Mouse (Mus musculus): Measurements from ENCODE around the gene Stk40.
A peak's percentile ranks its signal among the peaks of the same experiment; 100 is the strongest.

Stk40 gene

DNA sequence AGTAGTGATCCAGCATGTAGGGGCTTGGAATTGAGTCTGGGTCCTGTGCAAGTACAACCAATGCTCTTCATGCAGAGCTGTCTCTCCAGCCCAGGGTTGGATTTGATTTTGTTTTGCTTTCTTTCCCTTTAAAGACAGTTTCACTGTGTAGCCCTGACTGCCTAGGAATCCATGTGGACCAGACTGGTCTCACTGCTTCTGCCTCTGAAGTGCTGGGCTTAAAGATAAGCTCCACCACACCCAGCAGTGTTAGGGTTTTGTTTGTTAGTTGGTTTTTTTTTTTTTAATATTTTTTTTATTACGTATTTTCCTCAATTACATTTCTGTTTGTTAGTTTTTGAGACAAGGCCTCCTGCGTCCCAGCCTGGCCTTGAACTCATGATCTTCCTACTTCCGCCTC, 4.4 kb upstream of the Stk40 start:
- no peak for DNase-seq

DNA sequence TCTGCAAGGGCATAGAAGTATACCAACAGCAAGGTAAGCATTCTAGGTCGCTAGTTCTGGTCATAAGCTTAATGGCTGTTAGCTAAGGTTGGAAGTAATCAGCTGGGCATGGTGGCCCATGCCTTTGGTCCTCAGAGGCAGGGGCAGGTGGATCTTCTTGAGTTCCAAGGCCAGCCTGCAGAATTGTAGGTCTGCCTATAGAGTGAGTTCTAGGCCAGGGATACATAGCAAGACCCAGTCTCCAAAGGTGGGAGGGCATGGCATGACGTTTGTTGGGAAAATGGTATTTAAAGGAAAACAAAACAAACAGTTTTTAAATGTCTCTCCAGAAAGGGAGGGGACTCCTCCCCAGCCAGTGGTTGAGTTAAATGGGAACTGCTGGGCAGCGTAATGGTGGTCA, 3.0 kb upstream of the Stk40 start:
- no peak for DNase-seq

DNA sequence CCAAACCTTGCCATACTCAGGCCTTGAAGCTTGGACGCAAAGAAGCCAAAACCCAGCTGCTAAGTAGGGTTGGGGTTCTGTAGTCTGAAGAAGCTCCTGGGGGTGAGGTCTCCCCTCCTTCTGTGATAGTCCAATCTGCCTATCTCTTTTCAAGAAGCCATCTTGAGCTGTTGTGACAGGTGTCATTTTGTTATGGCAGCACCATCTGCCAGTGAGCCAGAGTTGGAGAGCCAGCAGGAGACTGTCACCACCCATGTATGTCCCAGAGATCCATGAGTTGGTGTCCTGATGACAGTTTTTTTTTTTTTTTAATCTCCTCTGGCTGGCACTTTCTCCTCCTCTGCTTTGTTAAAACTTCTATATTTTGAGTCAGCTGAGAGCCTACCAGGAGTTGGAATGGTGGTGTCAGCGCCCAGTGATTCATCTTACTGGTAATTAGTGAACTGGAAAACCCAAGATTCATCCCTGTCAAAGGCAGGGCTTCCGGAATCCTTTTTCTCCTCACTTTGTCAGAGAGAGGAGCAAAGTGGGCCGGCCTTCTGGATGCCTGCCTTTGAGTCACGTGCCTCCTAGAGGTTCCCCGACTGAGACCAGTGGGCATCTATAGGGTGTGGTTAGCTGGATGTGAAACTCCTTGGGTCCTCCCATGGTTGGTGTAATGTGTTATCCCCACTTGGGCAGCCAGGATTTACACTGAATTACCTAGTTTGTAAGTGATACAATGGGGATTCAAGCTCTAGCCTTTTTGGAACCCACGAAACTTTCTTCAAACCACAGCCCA, 1.5 kb upstream of the Stk40 start:
- DNase-seq = peak; percentile 67 to 68

DNA sequence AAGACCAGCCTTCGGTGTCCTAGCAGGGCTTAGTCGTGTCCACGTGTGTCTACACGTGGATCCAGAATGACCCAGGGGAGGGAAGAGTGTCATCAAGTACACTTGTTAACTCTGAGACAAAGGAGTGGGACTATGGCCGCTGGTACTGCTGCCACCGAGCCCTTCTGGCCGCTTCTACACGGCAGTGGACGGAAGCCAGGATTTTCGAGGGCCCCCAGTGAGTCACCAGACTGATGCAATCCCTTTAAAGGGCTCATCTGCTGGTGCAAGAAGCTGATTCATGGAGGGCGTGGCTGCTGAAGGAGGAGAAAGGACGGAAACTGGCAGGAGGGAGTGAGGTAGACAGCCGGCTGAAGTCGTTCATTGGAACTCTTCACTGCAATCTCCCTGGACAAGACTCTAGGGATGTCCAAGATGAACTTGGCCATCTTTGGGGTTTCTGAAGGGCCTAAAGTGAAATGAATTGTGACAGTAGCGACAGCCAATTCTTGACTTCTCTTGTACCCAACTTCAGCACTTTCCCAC, 638 bp upstream of the Stk40 start:
- DNase-seq = peak; percentile 97 to 98

DNA sequence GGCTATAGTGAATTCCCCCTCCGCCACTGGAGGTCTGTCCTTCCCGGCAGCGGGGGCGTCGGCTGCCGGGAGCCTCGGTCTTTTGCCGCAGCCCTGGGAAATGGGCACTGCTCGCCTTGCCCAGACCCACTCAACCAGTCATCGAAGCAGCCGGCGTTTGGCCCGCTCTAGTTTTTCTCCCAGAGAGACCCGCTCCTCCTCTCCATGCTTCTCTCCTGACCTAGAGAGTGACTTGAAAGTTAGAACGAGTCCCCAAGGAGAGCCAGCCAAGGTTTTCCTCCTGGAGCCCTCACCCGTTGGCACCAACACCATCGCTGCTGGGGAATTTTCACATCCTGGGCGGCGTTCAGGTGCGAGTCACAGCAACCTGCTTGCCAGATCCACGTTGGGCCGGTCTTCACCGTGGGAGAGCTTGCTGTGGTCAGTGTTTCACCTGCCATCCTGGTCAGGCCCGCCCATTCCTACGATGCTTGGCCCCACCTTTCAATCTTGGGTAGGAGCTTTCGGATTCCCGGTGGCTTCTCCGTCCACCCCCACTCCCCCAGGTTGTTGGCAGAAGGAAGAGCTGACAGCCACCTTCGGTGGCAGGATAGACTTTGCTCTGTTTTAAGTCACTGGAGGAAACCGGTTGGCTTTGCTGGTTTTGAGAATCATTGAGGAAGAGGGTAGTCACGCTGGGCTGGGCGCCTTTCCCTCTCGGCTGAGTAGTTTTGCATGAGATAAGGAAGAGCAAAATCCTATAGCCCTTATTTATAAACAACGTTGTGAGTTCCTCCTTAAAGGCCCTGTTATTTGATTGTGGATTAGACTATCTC, 711 bp downstream of the Stk40 start:
- DNase-seq = peak; percentile 65 to 72

DNA sequence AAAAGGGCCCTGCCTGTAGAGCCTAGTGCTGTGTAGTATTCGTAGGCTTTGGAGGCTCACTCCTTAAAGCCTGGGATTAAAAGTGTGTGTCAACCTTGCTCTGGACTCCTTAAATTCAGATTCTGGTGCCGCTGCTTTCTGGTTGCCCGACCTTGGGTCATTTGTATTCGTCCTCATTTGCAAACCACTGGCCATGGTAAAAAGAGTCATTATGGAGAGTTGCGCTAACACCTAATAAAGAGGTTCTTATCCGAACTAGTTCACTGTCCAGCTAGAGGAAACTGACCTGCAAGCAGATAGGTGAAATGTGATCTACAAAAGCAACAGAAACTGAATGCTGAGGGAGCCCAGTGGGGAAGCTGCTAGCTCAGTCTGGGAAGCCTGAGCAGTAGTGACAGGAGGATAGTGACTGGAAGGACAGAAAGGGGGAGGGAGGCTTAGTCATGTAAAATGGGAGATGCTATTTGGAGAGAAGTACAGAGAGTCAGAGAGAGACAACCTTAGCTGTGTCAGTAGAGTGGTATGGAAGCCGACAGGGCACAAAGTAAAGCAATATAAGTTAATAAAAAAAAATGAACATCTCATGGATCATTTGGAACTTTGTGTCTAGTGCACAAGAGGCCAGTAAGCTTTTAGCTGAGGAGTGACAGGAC, 1.5 kb downstream of the Stk40 start:
- no peak for DNase-seq

DNA sequence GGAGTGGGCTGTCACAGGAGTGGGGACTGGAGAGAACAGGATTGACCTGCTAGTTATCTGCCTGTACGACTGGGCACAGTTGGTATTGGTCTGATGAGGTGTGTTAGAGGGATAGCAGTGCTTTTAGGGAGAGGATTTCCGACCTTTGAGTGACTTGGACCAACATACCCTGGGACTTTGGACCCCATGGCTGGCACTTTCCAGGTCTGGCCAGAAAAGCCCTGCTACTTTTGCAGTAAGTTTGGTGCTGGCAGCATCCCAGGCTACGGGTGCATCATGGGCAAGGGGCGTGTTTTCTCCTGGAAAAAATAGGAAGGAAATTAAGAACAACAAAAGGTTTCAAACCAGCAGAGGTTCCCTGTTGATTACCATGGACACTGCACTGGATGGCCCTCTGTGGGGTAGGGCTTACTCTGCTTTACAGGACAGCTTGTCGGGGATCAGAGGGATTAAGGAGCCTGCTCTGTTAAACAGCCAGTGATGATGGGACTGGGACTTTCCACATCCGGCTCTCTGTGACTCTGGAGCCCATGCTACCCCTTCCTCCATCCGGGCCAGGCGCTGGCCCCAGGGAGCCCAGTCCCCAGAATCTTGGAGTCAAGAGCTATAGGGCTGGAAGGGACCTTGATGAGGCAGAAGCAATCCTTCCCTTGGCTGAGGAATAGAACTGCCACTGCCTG, 4.4 kb downstream of the Stk40 start:
- no peak for DNase-seq

DNA sequence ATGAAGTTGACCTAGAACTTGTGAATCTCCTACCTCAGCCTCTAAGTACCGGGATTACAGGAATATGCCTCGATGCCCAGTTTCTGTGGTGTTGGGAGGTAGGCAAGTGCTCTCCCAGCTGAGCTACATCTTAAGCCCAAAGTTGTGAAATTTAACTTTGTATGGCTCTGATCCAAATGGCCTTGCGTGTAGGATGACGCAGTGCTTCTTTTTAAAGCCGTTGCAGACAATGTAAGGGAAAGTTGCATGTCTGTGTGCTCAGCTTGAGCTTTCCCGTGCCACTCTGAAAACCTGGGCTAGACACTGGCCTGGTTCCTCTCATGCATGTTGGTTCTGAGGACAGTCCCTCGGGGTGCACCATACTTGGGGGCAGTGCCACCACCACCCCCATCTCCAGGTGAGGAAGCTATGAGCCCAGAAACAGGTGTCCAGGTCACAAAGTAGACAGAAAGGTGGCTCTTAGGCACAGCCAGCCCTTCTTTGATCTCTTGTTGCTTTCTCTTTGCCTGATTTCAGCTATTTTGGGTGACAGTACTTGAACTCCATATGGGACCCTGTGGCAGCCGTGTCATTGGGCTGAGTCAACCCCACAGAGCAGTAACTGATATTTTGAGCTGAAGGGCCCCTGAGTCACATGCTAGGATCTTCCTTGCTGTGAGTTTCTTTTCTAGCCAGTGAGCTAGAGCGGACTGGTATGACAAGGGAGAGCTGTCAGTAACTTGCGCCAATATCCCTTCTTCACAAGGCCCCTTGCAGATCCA, 6.0 kb downstream of the Stk40 start:
- DNase-seq = peak; percentile 40 to 59

DNA sequence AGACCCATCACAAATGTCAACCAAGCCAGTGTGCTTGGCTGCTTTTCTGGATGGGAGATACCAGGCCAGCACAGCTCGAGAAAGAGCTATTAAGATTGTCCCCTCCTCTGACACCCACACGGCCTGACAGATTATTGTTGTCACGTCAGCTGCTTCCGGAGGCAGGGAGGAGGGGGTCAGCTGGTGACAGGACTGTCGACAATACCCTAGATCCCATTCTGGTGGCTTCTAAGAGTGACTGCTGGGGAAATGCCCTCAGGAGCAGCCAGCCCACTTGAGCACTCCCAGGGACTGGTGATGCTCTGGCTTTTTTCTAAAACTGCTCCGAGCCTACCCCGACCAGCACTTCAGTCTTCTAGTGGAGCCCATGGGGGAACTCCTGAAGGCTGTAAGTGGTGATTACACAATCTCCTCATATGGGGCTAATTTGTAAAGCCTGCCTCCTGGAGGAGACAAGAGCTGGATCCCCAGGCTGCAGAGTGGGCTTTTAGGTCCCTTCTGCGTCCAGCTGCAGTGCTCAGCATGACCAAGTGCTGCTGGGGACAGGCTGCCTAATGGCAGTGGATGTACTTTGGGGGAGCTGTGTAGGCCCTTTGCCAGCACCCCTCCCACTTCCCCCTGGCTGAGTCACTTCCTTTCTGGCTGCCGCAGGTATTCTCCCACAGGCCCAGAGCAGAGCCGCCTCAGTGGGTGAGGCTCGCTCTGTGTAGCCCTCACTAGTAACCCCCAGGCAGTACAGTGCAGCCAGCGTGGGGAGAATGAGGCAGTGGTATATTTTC, 6.8 kb downstream of the Stk40 start:
- peak; percentile 92 to 93 for DNase-seq

DNA sequence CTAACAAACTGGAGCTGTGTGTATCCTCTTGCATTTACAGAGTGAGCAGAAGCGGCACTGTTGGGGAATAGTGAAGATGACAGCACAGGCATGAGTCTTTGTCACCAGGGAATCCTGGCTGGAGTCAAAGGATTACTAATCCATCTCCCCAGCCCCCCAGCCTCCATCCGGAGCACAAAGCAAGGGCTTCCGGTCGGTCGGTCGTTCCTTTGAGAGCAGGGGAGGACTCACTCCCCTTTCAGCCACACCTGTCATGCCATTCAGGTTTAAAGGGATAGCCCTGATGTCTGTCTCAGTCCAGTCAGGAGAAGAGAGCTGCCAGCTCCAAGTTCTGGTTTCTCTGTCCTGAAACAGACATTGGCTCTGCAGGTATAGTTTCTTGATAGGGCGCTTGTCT, 7.4 kb downstream of the Stk40 start:
- DNase-seq = peak in 1 of 2 experiments; percentile 55

DNA sequence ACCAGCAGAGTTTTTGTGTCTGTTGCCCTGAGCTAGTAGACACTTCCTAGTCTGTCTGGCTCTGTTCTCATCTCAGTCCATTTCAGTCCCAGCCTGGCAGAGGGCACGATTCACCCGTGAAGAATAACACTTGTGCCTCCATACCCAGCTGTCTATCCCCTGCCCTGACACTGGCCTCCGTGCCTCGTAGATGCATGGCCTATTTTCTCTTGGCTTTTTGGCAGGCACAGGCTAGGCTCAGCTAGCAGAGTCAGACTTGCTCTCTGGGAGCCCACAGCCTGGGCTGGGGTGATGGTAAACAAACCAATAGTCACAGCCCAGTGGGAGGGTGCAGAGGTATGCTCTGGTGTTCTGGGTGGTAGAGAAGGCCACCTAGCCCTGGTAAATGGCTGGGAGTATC, 9.5 kb downstream of the Stk40 start:
- no peak for DNase-seq

DNA sequence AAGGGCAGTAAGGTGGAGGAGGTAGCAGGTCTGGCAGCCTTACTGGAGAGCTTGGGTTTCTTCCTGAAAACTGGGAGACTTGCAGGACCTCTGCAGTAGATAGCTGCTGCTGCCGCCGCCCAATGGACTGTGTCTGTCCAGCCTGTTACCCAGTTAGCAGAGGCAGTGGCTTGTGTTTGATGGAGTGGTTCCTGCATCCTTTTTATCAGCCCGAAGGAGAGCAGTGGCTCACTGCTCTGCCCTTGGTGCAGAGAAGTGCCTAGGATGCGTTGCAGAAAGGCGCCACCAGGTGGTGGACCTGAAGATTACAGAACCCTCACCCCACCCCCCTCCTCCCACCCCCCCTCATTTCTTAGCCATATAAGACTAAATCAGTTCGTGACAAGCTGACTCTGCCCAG, 10.2 kb downstream of the Stk40 start:
- DNase-seq = peak; percentile 37 to 53

DNA sequence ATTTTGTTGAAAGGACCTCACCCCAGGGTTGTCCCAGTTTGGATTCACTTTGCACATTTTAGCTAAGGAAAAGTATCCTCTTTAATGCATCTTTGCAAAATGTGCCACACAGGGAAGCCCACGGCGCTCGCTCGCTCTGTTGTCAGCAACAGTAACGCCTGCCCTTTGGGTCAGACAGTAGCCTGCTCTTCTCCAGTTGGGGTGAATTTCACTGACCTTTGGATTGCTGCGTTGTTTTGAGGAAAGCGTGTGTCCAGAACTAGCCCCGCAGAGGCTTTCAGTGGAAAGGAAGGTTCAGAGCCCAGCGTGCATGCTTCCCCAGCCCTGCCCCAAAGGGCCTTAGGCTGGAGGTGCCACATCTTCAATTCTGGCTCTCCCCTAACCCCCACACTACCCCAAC, 11.7 kb downstream of the Stk40 start:
- DNase-seq = no peak

DNA sequence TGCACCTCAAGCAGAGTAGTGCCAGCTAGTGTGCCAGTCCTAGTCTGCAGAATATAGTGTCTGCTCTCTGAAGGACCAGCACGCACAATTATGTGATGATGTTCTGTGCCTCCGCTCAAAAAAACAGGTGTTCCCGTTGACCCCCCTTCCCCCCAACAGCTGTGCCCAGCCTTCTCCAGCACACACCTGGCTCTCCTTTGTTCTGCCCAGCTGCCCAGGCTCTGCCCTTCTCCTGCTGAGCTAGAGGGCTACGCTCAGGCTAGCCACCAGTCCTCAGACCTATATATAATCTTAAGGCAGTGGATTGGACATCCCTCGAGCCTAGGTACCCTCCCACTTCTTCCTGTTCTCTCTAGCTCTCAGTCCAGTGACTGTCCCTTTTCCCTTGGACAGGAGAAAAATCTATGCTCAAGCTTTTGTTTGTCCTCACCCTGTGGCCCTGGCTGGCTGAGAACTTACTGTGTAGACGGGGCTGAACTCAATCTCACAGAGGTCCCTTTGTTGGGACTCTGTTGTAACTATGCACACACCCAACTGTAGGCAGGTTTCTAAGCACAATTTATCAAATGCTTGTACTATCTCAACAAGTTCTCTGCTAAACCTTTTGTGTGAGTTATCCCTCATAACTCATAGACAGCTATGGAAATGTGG, 12.2 kb downstream of the Stk40 start:
- no peak for DNase-seq

DNA sequence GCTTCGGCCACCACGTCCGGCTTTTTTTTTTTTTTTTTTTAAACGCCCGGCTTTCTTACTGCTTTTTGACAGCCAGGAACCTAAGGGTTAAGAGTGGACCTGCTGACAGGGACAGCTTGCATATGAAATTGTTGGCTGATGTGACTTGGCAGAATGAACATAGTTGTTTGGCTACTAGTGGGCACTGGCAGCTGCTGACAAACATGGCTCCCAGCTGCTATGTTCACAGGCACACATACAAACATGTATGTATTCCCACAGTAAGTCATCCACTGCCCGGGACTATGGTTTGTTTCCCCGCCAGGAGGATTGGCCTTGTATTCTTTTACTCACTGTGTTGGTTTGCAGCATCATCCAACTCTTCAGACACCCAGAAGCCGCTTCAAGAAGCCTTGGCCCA, 13.4 kb downstream of the Stk40 start:
- DNase-seq = no peak

DNA sequence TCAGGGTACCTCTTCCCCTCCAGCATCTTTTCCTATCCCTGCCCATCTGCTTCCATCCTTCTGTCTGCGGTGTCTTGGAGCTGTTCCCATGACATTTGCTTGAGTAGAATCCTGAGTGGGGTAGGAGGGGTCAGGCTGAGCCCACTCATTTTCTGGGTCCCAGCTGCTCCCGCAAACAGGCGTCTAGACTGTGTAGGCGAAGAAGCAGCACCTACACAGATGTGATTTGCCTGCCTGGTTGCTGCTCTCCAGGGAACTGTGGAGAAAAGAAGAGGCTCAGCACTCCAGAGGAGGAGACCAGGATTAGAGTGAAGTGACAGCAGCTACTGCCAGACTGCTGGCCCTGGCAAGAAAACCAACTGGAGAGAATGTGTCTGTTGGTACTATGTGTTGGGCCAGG, 14.9 kb downstream of the Stk40 start:
- no peak for DNase-seq

DNA sequence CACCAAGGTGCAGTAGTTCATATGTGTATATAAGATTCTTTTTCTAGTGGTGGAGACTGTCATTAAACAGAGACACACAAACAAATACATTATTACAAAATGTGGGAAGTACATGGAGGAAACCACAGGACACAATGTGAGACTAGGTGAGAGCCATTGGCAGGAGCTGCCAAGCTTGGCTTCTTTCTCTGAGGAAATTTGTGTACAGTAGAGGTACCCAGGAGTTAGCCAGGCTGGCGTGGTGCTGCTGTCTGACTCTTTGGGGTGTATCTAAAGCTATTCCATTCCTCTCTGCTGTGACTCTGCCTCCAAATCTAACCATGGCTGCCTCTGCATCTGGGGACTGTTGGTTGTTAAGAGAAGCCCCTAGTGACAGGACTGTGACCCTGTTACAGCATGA, 15.3 kb downstream of the Stk40 start:
- no peak for DNase-seq

DNA sequence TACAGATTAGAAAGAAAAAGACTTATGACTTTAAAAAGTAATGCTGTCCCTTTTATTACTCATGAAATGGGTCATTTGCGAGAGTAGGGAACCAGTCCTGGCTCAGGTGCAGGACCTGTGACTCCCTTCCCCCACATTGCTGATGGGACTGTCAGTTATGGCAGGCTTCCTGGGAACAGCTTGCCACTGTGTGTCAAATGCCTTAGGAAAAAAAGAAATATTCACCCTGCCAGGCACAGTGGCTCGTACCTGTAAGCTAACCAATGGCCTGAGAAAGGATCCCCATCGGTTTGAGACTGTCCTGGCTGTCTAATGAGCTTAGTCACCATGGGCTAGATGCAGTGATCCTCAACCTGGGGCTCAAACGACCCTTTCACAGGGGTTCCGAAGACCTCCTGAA, 16.3 kb downstream of the Stk40 start:
- DNase-seq = no peak

DNA sequence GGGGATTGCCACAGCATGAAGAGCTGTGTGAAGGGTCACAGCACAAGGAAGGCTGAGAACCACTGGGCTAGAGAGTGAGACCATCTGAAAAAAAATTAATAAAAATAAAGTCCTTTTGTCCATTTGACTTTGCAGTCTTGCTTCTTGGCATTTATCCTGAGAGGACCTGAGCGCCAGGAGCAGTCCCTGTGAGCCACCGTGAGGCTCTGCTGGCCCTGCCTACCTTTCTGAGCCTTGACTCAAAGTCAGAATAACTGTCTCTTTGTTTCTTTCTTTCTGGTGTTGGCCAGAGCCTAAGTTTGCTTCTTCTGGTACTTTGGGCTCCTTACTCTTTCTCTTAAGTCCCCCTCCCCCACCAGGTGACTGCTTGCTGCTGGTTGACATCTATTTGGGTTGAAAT, 16.7 kb downstream of the Stk40 start:
- no peak for DNase-seq

DNA sequence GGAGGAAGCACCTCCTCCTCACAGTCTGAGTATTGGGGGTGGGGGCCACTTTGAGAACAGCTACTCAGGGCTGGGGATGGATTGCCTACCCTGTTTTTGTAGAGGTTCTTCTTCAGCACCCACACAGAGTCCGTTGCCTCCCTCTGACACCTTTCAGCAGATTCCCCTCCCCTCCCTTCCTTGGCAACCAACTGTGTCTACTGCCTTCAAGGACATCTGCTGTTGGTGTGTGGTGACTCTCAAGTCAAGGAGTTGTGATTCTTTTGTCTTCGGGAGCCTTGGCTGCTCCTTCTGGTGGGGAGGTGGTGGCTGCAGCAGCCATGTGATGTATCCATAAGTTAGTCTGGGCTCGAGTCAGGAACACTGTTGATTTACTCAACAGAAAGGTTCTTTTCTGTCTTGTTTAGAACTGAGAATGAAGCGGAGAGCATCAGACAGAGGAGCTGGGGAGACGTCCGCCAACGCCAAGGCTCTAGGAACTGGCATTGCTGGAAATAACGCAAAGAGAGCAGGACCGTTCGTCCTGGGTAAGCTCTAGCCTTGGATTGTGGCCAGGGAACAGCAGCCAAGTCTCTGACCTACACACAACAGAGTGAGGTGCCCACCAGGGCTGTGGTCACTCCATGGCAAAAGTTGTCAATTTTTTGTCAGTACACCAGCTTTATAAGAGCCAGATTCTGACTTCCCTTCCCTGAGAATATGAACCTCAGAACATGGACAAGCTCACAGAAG, 19.7 kb downstream of the Stk40 start:
- no peak for DNase-seq

Measured in lung, adult 18-20 months (tissue).